Mouse (Mus musculus) megakaryocyte, embryonic 14.5 days (primary cell): Measurements from ENCODE around the gene Cstf3. TPM values are rescaled to one million over a fixed set of nuclear protein-coding genes. Genes with fewer than 3 reads are reported as not detected.

ENCODE experiments used
- H3K27me3 ChIP-seq: replicated peaks from 2 replicates; pipeline ENCODE3; 2012; ENCODE audit warnings: inconsistent platforms
- H3K36me3 ChIP-seq: replicated peaks from 2 replicates; pipeline ENCODE3; 2012; ENCODE audit warnings: low read length, inconsistent platforms, mixed read lengths
- H3K4me1 ChIP-seq: 2 replicates; pipeline ENCODE4 v1.6.1; 2012; ENCODE audit warnings: inconsistent platforms
- H3K4me3 ChIP-seq: replicated peaks from 2 replicates; pipeline ENCODE3; 2012; ENCODE audit warnings: moderate library complexity, mild to moderate bottlenecking, inconsistent platforms
- H3K9me3 ChIP-seq: 2 replicates; pipeline ENCODE4 v1.6.1; 2012; ENCODE audit warnings: inconsistent platforms
- FLI1 ChIP-seq: IDR thresholded peaks from 2 replicates; pipeline ENCODE4 v1.6.1; 2012; ENCODE audit warnings: low read length, inconsistent platforms, mixed read lengths
- GATA1 ChIP-seq: IDR thresholded peaks from 3 replicates; pipeline ENCODE4 v1.6.1; 2012; ENCODE audit warnings: mixed read lengths, low read length, inconsistent platforms, borderline replicate concordance
- polyA plus RNA-seq: library from polyadenylated mRNA; stranded (reverse); fragments of >175 nt; gene quantifications from 2 replicates; pipeline ENCODE4 v1.2.3, GENCODE M21; 2012; ENCODE audit warnings: low replicate concordance; ENCODE audit not compliant: insufficient read depth

Gene Cstf3
- polyA plus RNA-seq, 1 experiment = 1.6 TPM

GRCm38 (mm10) chr2:104671724-104672123 is 81.4 kb downstream of the Cstf3 start:
- Histone ChIP-seq H3K27me3 (no peaks in the 10 kb centered on the region), H3K36me3 (peaks cover 46% of the 10 kb centered on the region), H3K4me3 (no peak overlapping the region), H3K4me1 (peaks cover 26% of the 10 kb centered on the region), H3K9me3 (no peaks in the 10 kb centered on the region)
- TF ChIP-seq FLI1 = no peak
- TF ChIP-seq GATA1 = no peak

GRCm38 (mm10) chr2:104677326-104677725 is 87.0 kb downstream of the Cstf3 start:
- TF ChIP-seq GATA1 = no peak
- TF ChIP-seq FLI1 = no peak
- no peak overlapping the region for H3K4me3 ChIP-seq
- H3K36me3 ChIP-seq = peaks cover 66% of the 10 kb centered on the region
- H3K4me1 ChIP-seq = peaks cover 13% of the 10 kb centered on the region
- H3K27me3 ChIP-seq = no peaks in the 10 kb centered on the region
- H3K9me3 ChIP-seq = no peaks in the 10 kb centered on the region

- TF ChIP-seq GATA1 = no peak
- H3K36me3 ChIP-seq = peaks cover 97% of the 10 kb centered on the region
- H3K4me3 ChIP-seq = no peak overlapping the region
- no peaks in the 10 kb centered on the region for H3K27me3 ChIP-seq
- peaks cover 35% of the 10 kb centered on the region for H3K4me1 ChIP-seq
- H3K9me3 ChIP-seq = no peaks in the 10 kb centered on the region
These were observed 94.4 kb downstream of the Cstf3 start for GRCm38 (mm10) chr2:104684771-104685170.

- no peak for TF ChIP-seq FLI1
- Histone ChIP-seq H3K27me3 (no peaks in the 10 kb centered on the region), H3K4me3 (no peak overlapping the region), H3K36me3 (peaks cover 97% of the 10 kb centered on the region), H3K9me3 (no peaks in the 10 kb centered on the region), H3K4me1 (peaks cover 35% of the 10 kb centered on the region)
These were observed 95.1 kb downstream of the Cstf3 start for GRCm38 (mm10) chr2:104685418-104685817.

GRCm38 (mm10) chr2:104687261-104687660 is 96.9 kb downstream of the Cstf3 start:
- no peaks in the 10 kb centered on the region for H3K27me3 ChIP-seq
- no peak overlapping the region for H3K4me3 ChIP-seq
- peaks cover 95% of the 10 kb centered on the region for H3K36me3 ChIP-seq
- peaks cover 41% of the 10 kb centered on the region for H3K4me1 ChIP-seq
- no peaks in the 10 kb centered on the region for H3K9me3 ChIP-seq
- no peak for TF ChIP-seq GATA1
- no peak for TF ChIP-seq FLI1

- Histone ChIP-seq H3K36me3 (peaks cover 95% of the 10 kb centered on the region), H3K4me3 (no peak overlapping the region), H3K27me3 (no peaks in the 10 kb centered on the region), H3K4me1 (peaks cover 45% of the 10 kb centered on the region), H3K9me3 (no peaks in the 10 kb centered on the region)
- no peak for TF ChIP-seq GATA1
- no peak for TF ChIP-seq FLI1
These were observed 98.0 kb downstream of the Cstf3 start for GRCm38 (mm10) chr2:104688321-104688720.

- H3K36me3 ChIP-seq = peaks cover 95% of the 10 kb centered on the region
- no peak overlapping the region for H3K4me3 ChIP-seq
- TF ChIP-seq FLI1 (no peak), GATA1 (no peak)
- no peaks in the 10 kb centered on the region for H3K27me3 ChIP-seq
- peaks cover 45% of the 10 kb centered on the region for H3K4me1 ChIP-seq
- no peaks in the 10 kb centered on the region for H3K9me3 ChIP-seq
These were observed 98.4 kb downstream of the Cstf3 start for GRCm38 (mm10) chr2:104688724-104689123.

- Histone ChIP-seq H3K4me3 (no peak overlapping the region), H3K4me1 (peaks cover 35% of the 10 kb centered on the region), H3K27me3 (no peaks in the 10 kb centered on the region), H3K36me3 (peaks cover 78% of the 10 kb centered on the region), H3K9me3 (no peaks in the 10 kb centered on the region)
- TF ChIP-seq FLI1 (no peak), GATA1 (no peak)
These were observed 100.4 kb downstream of the Cstf3 start for GRCm38 (mm10) chr2:104690720-104691119.

GRCm38 (mm10) chr2:104692551-104692950 is 102.2 kb downstream of the Cstf3 start:
- H3K4me3 ChIP-seq = no peak overlapping the region
- H3K9me3 ChIP-seq = no peaks in the 10 kb centered on the region
- TF ChIP-seq FLI1 (no peak), GATA1 (no peak)
- peaks cover 26% of the 10 kb centered on the region for H3K4me1 ChIP-seq
- peaks cover 64% of the 10 kb centered on the region for H3K36me3 ChIP-seq
- no peaks in the 10 kb centered on the region for H3K27me3 ChIP-seq

GRCm38 (mm10) chr2:104699659-104700058 is 109.3 kb downstream of the Cstf3 start:
- TF ChIP-seq FLI1 (no peak), GATA1 (no peak)
- H3K4me1 ChIP-seq = peaks cover 5% of the 10 kb centered on the region
- H3K36me3 ChIP-seq = peaks cover 64% of the 10 kb centered on the region
- no peaks in the 10 kb centered on the region for H3K9me3 ChIP-seq
- H3K27me3 ChIP-seq = no peaks in the 10 kb centered on the region
- H3K4me3 ChIP-seq = no peak overlapping the region

GRCm38 (mm10) chr2:104703158-104703557 is 112.8 kb downstream of the Cstf3 start:
- no peak overlapping the region for H3K4me3 ChIP-seq
- no peaks in the 10 kb centered on the region for H3K27me3 ChIP-seq
- TF ChIP-seq FLI1 = no peak
- TF ChIP-seq GATA1 = no peak
- H3K9me3 ChIP-seq = no peaks in the 10 kb centered on the region
- peaks cover 14% of the 10 kb centered on the region for H3K4me1 ChIP-seq
- H3K36me3 ChIP-seq = peaks cover 85% of the 10 kb centered on the region
